In genomic region chr2:25656691-25657090, GRCm38 (mm10) we compare ENCODE assay signal across 14 mouse cellular contexts. TPM values are rescaled to one million over a fixed set of nuclear protein-coding genes. Genes with fewer than 3 reads are reported as not detected.
A peak's percentile ranks its signal among the peaks of the same experiment; 100 is the strongest.
DNase-seq lines count a peak whose midpoint lies in the region; TF ChIP-seq lines count a peak whose summit lies in the region.
"Had no signal": no experiment of that assay in that cellular context is flagged by ENCODE, and none has a peak within 500 bp of the region (broad histone marks: within the 10 kb centered on the region; RNA-seq: fewer than 3 reads in every experiment).

No protein-coding gene starts in this region.

- TF ChIP-seq CTCF in lung, adult 2 months (IDR thresholded peaks at IDR 0.05; ENCODE audit: insufficient read depth, low read length), result no peak

- no peaks in the 10 kb centered on the region for H3K4me1 ChIP-seq in lung, adult 2 months (ENCODE audit: control insufficient read depth, insufficient read depth, low read length)

- no peak overlapping the region for H3K4me3 ChIP-seq in lung, adult 2 months (replicated peaks; ENCODE audit: extremely low read depth, low read depth, low read length)

- WGBS in lung, adult 2 months, result 74% methylated on average over 4 of the region's 4 CpGs

- peak; percentile 49 for DNase-seq in gastrocnemius, adult 18-20 months (ENCODE audit: low spot score)
- no peak for DNase-seq in gastrocnemius, postnatal 4 days (ENCODE audit: low spot score in 2 of 2)
- peak; percentile 31 for DNase-seq in lung, postnatal 14 days
- DNase-seq in lung, adult 2 months, result no peak
- peak; percentile 16 to 18 for DNase-seq in cerebellum, postnatal 36 days
- DNase-seq in lung, postnatal 36 days, result peak; percentile 29
- DNase-seq in kidney, postnatal 14 days, result no peak
- DNase-seq: kidney, postnatal 10 days had no signal

- no peak for TF ChIP-seq POLR2A in lung, adult 2 months (IDR thresholded peaks at IDR 0.05; ENCODE audit: borderline replicate concordance, extremely low read depth, low read depth, low read length)

RNA-seq across cellular contexts. Expression of gene Lcn5, which starts 1.1 kb away (rescaled TPM):
- not detected for total RNA-seq in gastrocnemius, adult 18-20 months (2021)
- not detected for total RNA-seq in gastrocnemius, postnatal 4 days (2021)
- not detected in 2 replicates for polyA plus RNA-seq in lung, adult 2 months (2012; rRNA removed)
- total RNA-seq: adrenal gland, postnatal 10 days; common myeloid progenitor, adult 5-6 weeks; megakaryocyte-erythroid progenitor cell, adult 5-6 weeks had no signal
- polyA plus RNA-seq: heart, postnatal 0 days; inflammation-experienced regulatory T-cells, adult 6 months; liver, embryonic 14.5 days had no signal

RNA-seq across cellular contexts. Expression of gene Lcn8, which starts 3.8 kb away (rescaled TPM):
- 1 to 10 TPM; 4.5 to 5.0 TPM for total RNA-seq in gastrocnemius, adult 18-20 months (2021)
- 1 to 10 TPM; 1.2 to 2.5 TPM for total RNA-seq in gastrocnemius, postnatal 4 days (2021)
- not detected in 2 replicates for polyA plus RNA-seq in lung, adult 2 months (2012; rRNA removed)
- total RNA-seq: common myeloid progenitor, adult 5-6 weeks; megakaryocyte-erythroid progenitor cell, adult 5-6 weeks had no signal
- polyA plus RNA-seq: heart, postnatal 0 days; inflammation-experienced regulatory T-cells, adult 6 months; liver, embryonic 14.5 days had no signal

RNA-seq across cellular contexts. Expression of gene Lcn6, which starts 19.9 kb away (rescaled TPM):
- total RNA-seq in gastrocnemius, adult 18-20 months (2021), result not detected
- not detected for total RNA-seq in gastrocnemius, postnatal 4 days (2021)
- polyA plus RNA-seq in lung, adult 2 months (2012; rRNA removed), result not detected in 2 replicates
- total RNA-seq: adrenal gland, postnatal 10 days; common myeloid progenitor, adult 5-6 weeks; megakaryocyte-erythroid progenitor cell, adult 5-6 weeks had no signal
- polyA plus RNA-seq: heart, postnatal 0 days; inflammation-experienced regulatory T-cells, adult 6 months; liver, embryonic 14.5 days had no signal

RNA-seq across cellular contexts. Expression of gene Lcn10, which starts 25.8 kb away (rescaled TPM):
- not detected for total RNA-seq in gastrocnemius, adult 18-20 months (2021)
- total RNA-seq in gastrocnemius, postnatal 4 days (2021), result not detected
- polyA plus RNA-seq in lung, adult 2 months (2012; rRNA removed), result not detected in 2 replicates
- total RNA-seq: adrenal gland, postnatal 10 days; common myeloid progenitor, adult 5-6 weeks; megakaryocyte-erythroid progenitor cell, adult 5-6 weeks had no signal
- polyA plus RNA-seq: heart, postnatal 0 days; liver, embryonic 14.5 days had no signal

RNA-seq across cellular contexts. Expression of gene Fcna, which starts 28.9 kb away (rescaled TPM):
- total RNA-seq in gastrocnemius, adult 18-20 months (2021), result 1 to 10 TPM; 2.4 to 3.0 TPM
- 10 to 100 TPM in 1 of 2 experiments, 1 to 10 TPM in 1; 9.7 to 14.3 TPM for total RNA-seq in gastrocnemius, postnatal 4 days (2021)
- polyA plus RNA-seq in lung, adult 2 months (2012; rRNA removed), result 3.5 and 8.2 TPM in 2 replicates
- total RNA-seq: megakaryocyte-erythroid progenitor cell, adult 5-6 weeks had no signal

Comparison
In these comparisons a context has a peak if more than half of its experiments do, and no peak if none do; other contexts are left out.
1. DNase-seq: peak in gastrocnemius, adult 18-20 months (single experiment), lung, postnatal 14 days (single experiment), cerebellum, postnatal 36 days (2 of 2) and lung, postnatal 36 days (single experiment); none in gastrocnemius, postnatal 4 days (0 of 2), lung, adult 2 months (single experiment) and kidney, postnatal 14 days (single experiment).